Mouse (Mus musculus): Measurements from ENCODE around the gene Cspg5.

Gene Cspg5

GRCm38 (mm10) chr9:110250776-110251175 lies 7.2 kb downstream of the Cspg5 start:
- DNase-seq (ENCODE audit: low spot score in 2 of 2): peak in 1 of 2 experiments; percentile 44

GRCm38 (mm10) chr9:110255407-110256019 lies 11.9 kb downstream of the Cspg5 start:
- DNase-seq (ENCODE audit: low spot score in 2 of 2): no peak

GRCm38 (mm10) chr9:110258646-110259045 lies 15.1 kb downstream of the Cspg5 start:
- DNase-seq (ENCODE audit: low spot score in 2 of 2): no peak

GRCm38 (mm10) chr9:110259118-110259517 lies 15.5 kb downstream of the Cspg5 start:
- no peak for DNase-seq (ENCODE audit: low spot score in 2 of 2)

GRCm38 (mm10) chr9:110263181-110263580 lies 19.6 kb downstream of the Cspg5 start:
- DNase-seq (ENCODE audit: low spot score in 2 of 2): no peak

GRCm38 (mm10) chr9:110264991-110265390 lies 21.4 kb downstream of the Cspg5 start:
- no peak for DNase-seq (ENCODE audit: low spot score in 2 of 2)

- DNase-seq (ENCODE audit: low spot score in 2 of 2): no peak
Measured at GRCm38 (mm10) chr9:110268416-110268815, 24.8 kb downstream of the Cspg5 start.

GRCm38 (mm10) chr9:110272330-110272729 lies 28.7 kb downstream of the Cspg5 start:
- no peak for DNase-seq (ENCODE audit: low spot score in 2 of 2)

- DNase-seq (ENCODE audit: low spot score in 2 of 2): no peak
Measured at GRCm38 (mm10) chr9:110273507-110273906, 29.9 kb downstream of the Cspg5 start.

- DNase-seq (ENCODE audit: low spot score in 2 of 2): no peak
Measured at GRCm38 (mm10) chr9:110275882-110276281, 32.3 kb downstream of the Cspg5 start.

- DNase-seq (ENCODE audit: low spot score in 2 of 2): peak in 1 of 2 experiments; percentile 69
Measured at GRCm38 (mm10) chr9:110277431-110277881, 33.9 kb downstream of the Cspg5 start.

- DNase-seq (ENCODE audit: low spot score in 2 of 2): peak in 1 of 2 experiments; percentile 58
Measured at GRCm38 (mm10) chr9:110284075-110284697, 40.6 kb downstream of the Cspg5 start.

GRCm38 (mm10) chr9:110287321-110287924 lies 43.8 kb downstream of the Cspg5 start:
- DNase-seq (ENCODE audit: low spot score in 2 of 2): peak in 1 of 2 experiments; percentile 65

- peak in 1 of 2 experiments; percentile 52 for DNase-seq (ENCODE audit: low spot score in 2 of 2)
Measured at GRCm38 (mm10) chr9:110293254-110293718, 49.7 kb downstream of the Cspg5 start.

- peak in 1 of 2 experiments; percentile 49 for DNase-seq (ENCODE audit: low spot score in 2 of 2)
Measured at GRCm38 (mm10) chr9:110293873-110294415, 50.4 kb downstream of the Cspg5 start.

GRCm38 (mm10) chr9:110294786-110295185 lies 51.2 kb downstream of the Cspg5 start:
- no peak for DNase-seq (ENCODE audit: low spot score in 2 of 2)

GRCm38 (mm10) chr9:110296867-110297627 lies 53.5 kb downstream of the Cspg5 start:
- peak; percentile 85 to 94 for DNase-seq (ENCODE audit: low spot score in 2 of 2)

- no peak for DNase-seq (ENCODE audit: low spot score in 2 of 2)
Measured at GRCm38 (mm10) chr9:110304516-110304915, 60.9 kb downstream of the Cspg5 start.

GRCm38 (mm10) chr9:110304969-110305651 lies 61.5 kb downstream of the Cspg5 start, which contains the start of gene Elp6:
Gene Elp6 (plus strand): TSS chr9:110305173.
- DNase-seq (ENCODE audit: low spot score in 2 of 2): peak; percentile 95 to 96

- no peak for DNase-seq (ENCODE audit: low spot score in 2 of 2)
Measured at GRCm38 (mm10) chr9:110306371-110306770, 62.8 kb downstream of the Cspg5 start.

Data from frontal cortex, postnatal 36 days (tissue).